Mouse (Mus musculus): ENCODE data around the gene Ptgdr. TPM values are rescaled to one million over a fixed set of nuclear protein-coding genes. Genes with fewer than 3 reads are reported as not detected.
"Not testable (repeated sequence)": the region's sequence is repeated elsewhere in the genome, so short reads cannot be mapped to it uniquely, and the experiment has no call there.

The Ptgdr gene
- total RNA-seq (2021): under 1 TPM; 0.54 to 0.66 TPM
- long read RNA-seq, experiment 1, partial matches to known transcripts: 0 of 1 reads
- long read RNA-seq, experiment 1, other reads (novel, unspliced or antisense): 0 of 1 reads
- long read RNA-seq, experiment 2, partial matches to known transcripts: 0 of 1 reads
- long read RNA-seq, experiment 2, other reads (novel, unspliced or antisense): 0 of 1 reads

DNA sequence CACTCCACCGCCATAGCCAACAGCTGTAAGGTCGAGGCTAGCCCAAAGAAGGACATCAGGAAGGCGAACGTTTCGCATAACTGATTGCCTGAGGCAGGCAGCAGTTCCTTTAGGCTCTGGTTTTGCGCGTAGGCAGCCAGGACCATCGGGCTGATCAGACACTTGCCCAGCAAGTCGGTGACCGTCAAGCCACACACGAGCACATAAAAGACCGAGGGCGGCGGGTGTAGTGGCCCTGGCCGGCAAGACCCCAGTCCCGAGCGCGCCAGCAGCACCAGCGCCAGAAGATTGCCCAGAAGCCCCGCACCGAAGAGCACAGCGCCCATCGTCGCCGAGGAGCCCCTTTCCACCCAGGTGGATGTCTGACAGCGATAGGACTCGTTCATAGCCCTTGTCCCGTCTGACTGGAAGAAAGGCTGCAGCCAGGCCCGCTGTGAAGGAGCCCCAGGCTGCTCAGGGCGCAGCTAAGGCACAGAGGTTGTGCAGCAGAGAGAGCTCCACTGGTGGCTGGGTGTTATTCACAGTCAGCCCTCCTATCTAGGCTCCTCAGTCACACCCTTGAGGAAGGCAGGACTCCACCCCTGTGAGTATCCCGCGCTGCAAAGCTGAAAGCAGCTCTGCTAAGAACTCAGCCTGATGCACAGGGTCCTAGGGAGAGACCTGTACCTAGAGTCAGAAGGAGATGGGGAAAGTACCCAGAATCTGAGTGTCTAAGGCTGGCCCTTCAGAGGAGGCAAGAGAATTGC is at the start of gene Ptgdr:
TSS of gene Ptgdr (minus strand) at position 508 of the 746 bp plus-strand sequence.
- TF ChIP-seq CTCF (conservative IDR thresholded peaks at IDR 0.05): no peak
- no peak for DNase-seq (ENCODE audit: low spot score in 2 of 2)
- peak within 1 kb of the TSS; percentile 9; the same call in 1 of the 2 replicates for H3K4me3 ChIP-seq
- H3K27ac ChIP-seq: no peak within 1 kb of the TSS

DNA sequence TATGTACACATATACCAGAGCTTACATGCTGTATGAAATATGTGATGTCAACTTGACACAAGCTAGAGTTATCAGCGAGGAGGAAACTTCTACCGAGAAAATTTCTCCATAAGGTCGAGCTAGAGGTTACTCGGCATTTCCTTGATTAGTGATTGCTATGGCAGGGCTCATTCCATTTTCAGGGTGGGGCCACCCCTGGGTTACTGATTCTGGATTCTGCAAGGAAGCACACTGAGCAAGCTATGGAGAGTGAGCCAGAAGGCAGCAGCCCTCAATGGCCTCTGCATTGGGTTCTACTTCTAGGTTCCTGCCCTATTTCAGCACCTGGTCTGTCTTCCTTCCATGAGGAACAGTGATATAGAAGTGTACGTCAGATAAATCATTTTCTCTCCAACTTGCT is 48.6 kb upstream of the Ptgdr start:
- Histone ChIP-seq H3K4me3 (no peak overlapping the region), H3K27ac (no peak overlapping the region)
- no peak for TF ChIP-seq CTCF (conservative IDR thresholded peaks at IDR 0.05)
- DNase-seq (ENCODE audit: low spot score in 2 of 2): no peak

DNA sequence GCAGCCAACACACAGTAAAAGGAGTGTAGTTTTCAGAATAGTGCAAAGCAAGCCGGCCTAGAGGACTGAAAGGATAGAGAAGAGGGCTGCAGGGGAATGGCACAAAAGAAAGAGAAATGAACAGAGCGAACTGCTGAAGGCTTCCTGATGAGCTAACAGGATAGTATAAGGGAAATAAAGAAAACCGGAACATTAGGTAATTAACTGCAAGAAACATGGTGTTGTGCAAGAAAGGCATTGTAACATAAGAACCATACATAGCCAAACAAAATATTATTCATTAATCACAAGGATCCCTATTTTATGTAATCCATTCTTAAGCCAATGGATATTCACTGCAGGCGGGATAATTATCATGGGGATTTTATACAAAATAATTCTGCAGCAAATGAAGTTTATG is 45.0 kb upstream of the Ptgdr start:
- H3K4me3 ChIP-seq: no peak overlapping the region
- H3K27ac ChIP-seq: no peak overlapping the region
- TF ChIP-seq CTCF (conservative IDR thresholded peaks at IDR 0.05): no peak
- DNase-seq (ENCODE audit: low spot score in 2 of 2): no peak

DNA sequence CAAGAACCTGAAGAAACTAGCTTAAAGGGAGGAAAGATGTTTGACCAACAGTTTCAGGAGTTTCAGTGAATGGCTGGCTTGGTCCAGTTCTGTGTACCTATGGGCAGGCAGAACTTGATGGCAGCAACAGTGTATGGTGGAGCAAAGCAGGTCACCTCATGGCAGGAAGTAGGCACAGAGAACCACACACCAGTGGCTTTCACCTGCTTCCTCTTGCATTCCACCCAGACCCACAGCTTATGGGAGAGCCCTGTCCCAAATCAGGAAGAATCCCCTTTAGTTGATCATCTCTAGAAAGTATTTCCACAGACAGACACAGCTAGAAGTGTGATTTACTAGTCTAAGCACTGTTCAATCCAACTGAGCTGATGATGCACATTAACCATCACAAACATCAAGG is 42.6 kb upstream of the Ptgdr start:
- H3K4me3 ChIP-seq; DNase-seq (ENCODE audit: low spot score in 2 of 2); H3K27ac ChIP-seq: not testable (repeated sequence)

DNA sequence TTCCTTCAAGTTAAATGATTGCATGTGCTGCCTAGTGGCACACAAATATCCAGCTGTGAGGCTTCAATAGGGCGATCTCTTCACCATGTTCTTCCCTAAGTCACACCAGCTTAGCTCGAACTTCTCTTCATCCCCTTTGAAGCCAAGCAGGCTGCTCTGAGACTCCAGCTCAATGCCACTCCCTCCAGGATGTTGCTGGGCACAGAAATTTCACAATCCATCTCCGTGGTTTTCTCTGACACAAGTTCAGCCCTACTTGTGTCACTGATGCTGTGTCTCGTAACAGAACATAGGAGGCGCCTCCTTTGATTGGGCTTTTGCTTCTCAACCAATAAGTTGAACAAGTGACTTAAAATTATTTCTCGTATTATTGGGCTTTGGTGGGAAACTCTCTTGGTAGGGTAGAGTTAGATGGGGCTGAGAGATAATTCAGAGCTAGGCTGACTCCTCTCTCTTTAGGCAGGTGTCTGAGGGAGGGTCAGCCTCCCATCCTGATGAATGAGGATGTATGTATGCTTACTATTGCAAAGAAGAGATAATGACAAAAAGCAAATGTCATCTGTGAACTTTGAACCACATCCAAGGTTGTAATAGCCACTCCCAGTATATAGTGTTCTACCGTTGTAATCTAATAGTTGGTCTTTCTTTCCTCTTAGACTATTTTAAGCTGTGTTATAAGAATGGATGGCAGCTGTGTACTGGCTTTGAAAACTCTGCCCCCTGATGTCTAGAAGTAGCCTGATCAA is 32.4 kb upstream of the Ptgdr start:
- Histone ChIP-seq H3K4me3 (no peak overlapping the region), H3K27ac (no peak overlapping the region)
- TF ChIP-seq CTCF (conservative IDR thresholded peaks at IDR 0.05): no peak
- DNase-seq (ENCODE audit: low spot score in 2 of 2): no peak

DNA sequence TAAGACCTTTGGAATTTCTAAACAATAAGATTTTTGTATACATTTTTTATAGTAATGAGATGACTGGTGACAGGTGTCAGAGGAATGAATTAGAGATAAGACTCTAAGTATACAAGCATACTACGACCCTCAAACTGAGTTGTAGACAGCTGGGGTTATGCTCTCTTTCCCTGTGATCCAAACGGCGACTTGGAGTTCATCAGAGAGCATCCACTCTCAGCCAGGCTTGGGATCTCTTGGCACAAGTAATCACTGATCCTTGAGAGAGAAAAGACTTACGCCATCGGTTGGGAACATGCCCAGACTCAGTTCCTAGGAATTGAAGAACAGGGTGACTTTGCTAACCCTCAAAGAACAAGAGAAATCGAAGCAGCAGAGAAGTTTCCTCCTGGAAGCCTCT is 10.5 kb upstream of the Ptgdr start:
- TF ChIP-seq CTCF (conservative IDR thresholded peaks at IDR 0.05): no peak
- Histone ChIP-seq H3K4me3 (no peak overlapping the region), H3K27ac (no peak overlapping the region)
- DNase-seq (ENCODE audit: low spot score in 2 of 2): no peak

DNA sequence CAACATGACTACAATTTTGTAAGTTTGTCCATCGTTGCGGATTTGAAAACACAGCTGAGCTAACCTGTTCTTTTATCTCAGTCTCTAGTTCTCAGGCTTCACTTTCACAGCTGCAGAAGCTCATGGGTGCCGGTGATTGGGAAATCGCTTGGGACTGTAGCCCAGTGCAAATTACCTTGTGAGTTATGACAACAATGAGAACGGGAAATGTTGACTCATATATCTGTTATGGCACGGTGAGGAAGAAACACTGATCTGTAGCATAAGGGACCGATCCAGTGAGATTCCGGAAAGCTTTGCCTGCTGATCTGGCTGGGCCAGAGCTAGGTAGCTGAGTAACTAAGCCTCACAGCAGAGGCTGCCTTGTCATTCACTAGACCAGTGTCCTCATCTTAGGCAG is 6.5 kb upstream of the Ptgdr start:
- TF ChIP-seq CTCF (conservative IDR thresholded peaks at IDR 0.05): no peak
- Histone ChIP-seq H3K4me3 (no peak overlapping the region), H3K27ac (no peak overlapping the region)
- no peak for DNase-seq (ENCODE audit: low spot score in 2 of 2)

DNA sequence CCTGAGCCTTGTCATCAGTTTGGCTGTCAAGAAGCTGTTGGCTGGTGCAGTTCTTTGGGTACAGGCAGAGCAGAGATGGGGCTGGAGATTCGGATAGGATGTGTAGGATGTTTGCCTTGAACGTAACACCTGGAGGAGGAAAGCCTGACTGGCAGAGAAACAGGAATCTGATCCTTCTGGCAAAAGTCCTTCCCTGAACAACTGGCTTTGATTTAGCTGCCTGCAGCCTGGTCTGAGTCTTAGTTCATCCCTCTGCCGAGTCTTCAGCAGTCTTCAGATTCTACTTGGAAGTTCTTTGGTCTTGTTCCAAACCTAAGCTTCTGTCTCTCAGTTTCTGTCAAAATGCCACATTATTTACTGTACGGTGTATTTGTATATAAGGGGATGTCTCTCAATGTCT is 3.9 kb upstream of the Ptgdr start:
- no peak for DNase-seq (ENCODE audit: low spot score in 2 of 2)
- no peak for TF ChIP-seq CTCF (conservative IDR thresholded peaks at IDR 0.05)
- no peak overlapping the region for H3K27ac ChIP-seq

DNA sequence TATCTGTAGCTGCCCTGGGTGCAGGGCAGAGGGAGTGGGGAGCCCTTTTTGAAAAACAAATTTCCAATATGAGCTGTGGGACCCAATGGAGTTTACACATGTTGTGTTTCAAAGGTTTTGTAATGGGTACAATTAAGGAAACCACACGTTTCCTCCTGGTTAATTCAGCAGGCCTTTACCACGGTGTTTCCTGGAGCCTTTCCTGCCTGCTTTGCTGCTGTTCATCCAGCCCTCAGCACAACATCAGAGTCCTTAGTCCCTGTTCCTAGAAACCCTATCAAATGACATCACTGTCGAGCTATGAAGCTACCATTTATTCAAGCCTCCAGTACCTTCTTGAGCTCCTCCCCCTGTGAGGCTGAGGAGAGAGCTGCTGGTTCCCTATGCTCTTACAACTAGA is 2.0 kb upstream of the Ptgdr start:
- no peak for TF ChIP-seq CTCF (conservative IDR thresholded peaks at IDR 0.05)
- no peak overlapping the region for H3K4me3 ChIP-seq
- DNase-seq (ENCODE audit: low spot score in 2 of 2): no peak
- no peak overlapping the region for H3K27ac ChIP-seq

More for the DNA sequence above, 3.9 kb upstream of the Ptgdr start:
- H3K4me3 ChIP-seq: no peak overlapping the region

DNA sequence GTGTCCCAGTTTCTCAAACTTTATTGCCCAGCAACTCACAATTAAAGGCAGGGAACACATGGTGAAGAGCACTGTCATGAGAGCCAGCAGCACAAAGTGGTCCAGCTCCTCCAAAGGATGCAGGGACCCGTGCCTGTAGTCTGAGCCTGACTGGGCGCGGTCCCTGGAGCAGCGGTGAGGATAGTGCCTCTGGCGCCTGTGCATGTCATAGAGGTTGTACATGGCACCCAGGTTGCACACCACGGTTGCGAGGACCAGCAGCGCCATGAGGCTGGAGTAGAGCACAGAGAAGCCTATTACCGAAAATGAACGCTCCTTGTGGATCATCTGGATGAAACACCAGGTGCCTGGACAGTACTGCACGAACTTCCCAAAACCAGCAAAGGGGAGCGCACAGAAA is 803 bp downstream of the Ptgdr start:
- H3K27ac ChIP-seq: no peak overlapping the region
- no peak for TF ChIP-seq CTCF (conservative IDR thresholded peaks at IDR 0.05)
- DNase-seq (ENCODE audit: low spot score in 2 of 2): no peak
- H3K4me3 ChIP-seq: no peak overlapping the region

DNA sequence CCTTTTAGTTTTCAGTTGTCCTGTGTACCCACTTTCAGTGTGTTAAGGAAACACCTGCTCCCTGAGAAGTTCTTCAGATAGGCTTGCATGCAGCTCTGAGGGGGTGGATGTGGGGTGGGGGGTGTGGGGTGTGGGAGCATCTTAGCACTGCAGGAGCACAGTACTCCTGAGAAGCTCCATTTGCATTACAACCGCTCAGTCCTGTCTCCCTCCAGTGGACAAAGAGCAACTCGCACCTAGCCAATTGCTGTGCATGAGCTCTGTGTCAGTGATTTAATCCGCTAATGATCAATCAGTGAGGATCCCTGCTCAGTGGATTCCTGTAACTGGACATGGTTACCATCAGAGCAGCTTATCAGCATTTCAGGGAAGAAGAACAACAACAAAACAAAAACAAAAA is 8.5 kb downstream of the Ptgdr start:
- H3K27ac ChIP-seq; H3K4me3 ChIP-seq; DNase-seq (ENCODE audit: low spot score in 2 of 2): not testable (repeated sequence)
- peak; percentile 67 for TF ChIP-seq CTCF (conservative IDR thresholded peaks at IDR 0.05)

DNA sequence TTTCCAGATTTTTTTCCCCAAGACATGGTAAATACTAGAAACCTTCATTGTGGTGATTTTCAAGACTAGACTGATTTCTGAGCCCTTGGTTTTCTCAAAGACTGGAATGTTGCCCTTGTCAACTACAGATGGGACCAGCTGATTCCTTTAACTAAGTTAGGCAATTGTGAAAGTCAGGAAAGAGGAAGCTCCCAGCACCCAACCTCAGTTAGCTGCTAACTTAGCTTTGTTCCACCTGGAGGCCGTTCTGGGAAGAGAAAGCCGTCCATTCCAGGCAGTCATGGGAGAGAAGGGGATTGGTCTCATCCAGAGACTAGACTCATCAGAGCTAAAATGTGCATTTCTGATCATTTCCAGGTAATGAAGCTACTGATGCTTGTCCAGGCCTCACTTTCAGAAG is 11.4 kb downstream of the Ptgdr start:
- Histone ChIP-seq H3K27ac (no peak overlapping the region), H3K4me3 (no peak overlapping the region)
- no peak for DNase-seq (ENCODE audit: low spot score in 2 of 2)
- TF ChIP-seq CTCF (conservative IDR thresholded peaks at IDR 0.05): no peak

DNA sequence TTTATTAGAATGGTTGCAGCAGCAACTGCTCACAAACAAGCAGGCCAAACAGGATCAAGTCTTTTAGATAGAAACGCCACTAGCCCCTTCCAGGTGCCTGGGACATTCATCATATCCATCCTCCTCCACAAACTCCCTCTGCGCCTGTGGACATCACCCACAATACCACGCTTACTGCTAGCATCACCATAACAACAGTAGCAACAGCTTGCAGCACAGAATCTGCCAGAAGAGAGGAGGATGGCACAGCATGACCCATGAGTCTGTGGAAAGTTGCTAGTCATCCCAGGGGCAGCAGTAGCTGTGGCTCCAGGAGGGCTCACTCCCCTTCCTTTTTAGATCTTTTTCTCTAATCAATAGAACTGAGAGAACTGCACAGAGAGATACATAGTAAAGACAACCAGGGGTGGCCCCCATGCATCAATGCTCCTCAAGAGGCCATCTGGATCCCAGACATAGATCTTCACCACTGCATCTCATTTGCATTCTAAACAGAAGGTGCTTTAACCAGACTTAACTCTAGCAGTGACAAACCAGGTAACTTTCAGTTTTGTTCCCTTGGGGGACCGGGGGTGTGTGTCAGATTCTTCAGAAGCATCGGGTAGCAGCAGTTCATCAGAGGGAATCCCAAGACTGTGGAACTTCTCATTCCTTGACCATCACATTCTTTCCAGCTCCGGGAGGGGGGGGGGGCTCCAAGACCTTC is 12.5 kb downstream of the Ptgdr start:
- no peak for TF ChIP-seq CTCF (conservative IDR thresholded peaks at IDR 0.05)
- no peak overlapping the region for H3K27ac ChIP-seq
- H3K4me3 ChIP-seq: no peak overlapping the region
- peak; percentile 13 to 21 for DNase-seq (ENCODE audit: low spot score in 2 of 2)
